Mouse (Mus musculus) frontal cortex, postnatal 25 days (tissue): Measurements from ENCODE around the gene Bmyc.
"Not testable (repeated sequence)": the region's sequence is repeated elsewhere in the genome, so short reads cannot be mapped to it uniquely, and the experiment has no call there.

Experiments
- DNase-seq, 2 experiments: peaks; one replicate each; pipeline ENCODE4 v3.0.0; 2022; ENCODE audit warnings: low spot score in 2 of 2

Bmyc gene

GRCm38 (mm10) chr2:25706643-25707481, at the start of gene Bmyc:
Gene Bmyc (plus strand): TSS chr2:25706739.
- DNase-seq = peak; percentile 65 to 79

- no peak for DNase-seq
These were observed 49.3 kb upstream of the Bmyc start for GRCm38 (mm10) chr2:25657246-25657645.

GRCm38 (mm10) chr2:25657652-25658051, 48.9 kb upstream of the Bmyc start, which contains the start of gene Lcn5:
Gene Lcn5 (plus strand): TSS chr2:25657952.
- no peak for DNase-seq

- no peak for DNase-seq
These were observed 46.3 kb upstream of the Bmyc start for GRCm38 (mm10) chr2:25660279-25660678.

GRCm38 (mm10) chr2:25661245-25661970, 45.1 kb upstream of the Bmyc start:
- no peak for DNase-seq

GRCm38 (mm10) chr2:25663511-25663910, 43.0 kb upstream of the Bmyc start:
- peak; percentile 14 to 35 for DNase-seq

GRCm38 (mm10) chr2:25664125-25664524, 42.4 kb upstream of the Bmyc start:
- no peak for DNase-seq

- DNase-seq = no peak
These were observed 40.0 kb upstream of the Bmyc start for GRCm38 (mm10) chr2:25666516-25666915.

GRCm38 (mm10) chr2:25676486-25676885, 30.1 kb upstream of the Bmyc start, which contains the start of gene Lcn6:
Gene Lcn6 (plus strand): TSS chr2:25676786.
- no peak for DNase-seq

GRCm38 (mm10) chr2:25679559-25679958, 27.0 kb upstream of the Bmyc start:
- DNase-seq = no peak

- no peak for DNase-seq
These were observed 24.1 kb upstream of the Bmyc start, which contains the start of gene Lcn10 for GRCm38 (mm10) chr2:25682426-25682825. Gene Lcn10 (plus strand): TSS chr2:25682726.

- DNase-seq = no peak
These were observed 19.6 kb upstream of the Bmyc start for GRCm38 (mm10) chr2:25686941-25687340.

GRCm38 (mm10) chr2:25694605-25695004, 11.9 kb upstream of the Bmyc start:
- peak; percentile 43 to 54 for DNase-seq

- no peak for DNase-seq
These were observed 9.6 kb upstream of the Bmyc start for GRCm38 (mm10) chr2:25696951-25697350.

GRCm38 (mm10) chr2:25698696-25699095, 7.8 kb upstream of the Bmyc start:
- no peak for DNase-seq

- not testable (repeated sequence) for DNase-seq
These were observed 6.8 kb upstream of the Bmyc start, which contains the start of gene Obp2a for GRCm38 (mm10) chr2:25699743-25700142. Gene Obp2a (plus strand): TSS chr2:25700043.

GRCm38 (mm10) chr2:25701001-25701400, 5.5 kb upstream of the Bmyc start:
- DNase-seq = no peak

- DNase-seq = no peak
These were observed 2.8 kb upstream of the Bmyc start for GRCm38 (mm10) chr2:25703706-25704105.

GRCm38 (mm10) chr2:25708121-25708520, 1.6 kb downstream of the Bmyc start:
- peak in 1 of 2 experiments; percentile 20 for DNase-seq

- DNase-seq = not testable (repeated sequence)
These were observed 2.5 kb downstream of the Bmyc start for GRCm38 (mm10) chr2:25709056-25709455.

GRCm38 (mm10) chr2:25709791-25710190, 3.3 kb downstream of the Bmyc start:
- DNase-seq = not testable (repeated sequence)

GRCm38 (mm10) chr2:25711641-25712040, 5.1 kb downstream of the Bmyc start:
- not testable (repeated sequence) for DNase-seq

GRCm38 (mm10) chr2:25717222-25717621, 10.7 kb downstream of the Bmyc start:
- DNase-seq = no peak
